Mouse (Mus musculus) kidney, postnatal 10 days (tissue): ENCODE measurements at regions not wholly inside any gene's neighbourhood (a gene's known extent, or its start where the extent isn't known, plus 50 kb on each side); places are given as distances from the start of the nearest gene placed in this dataset.
"Not testable (repeated sequence)": the region's sequence is repeated elsewhere in the genome, so short reads cannot be mapped to it uniquely, and the experiment has no call there.

Source experiments
- DNase-seq: peaks from one replicate; pipeline ENCODE4 v3.0.0; 2021; ENCODE audit warnings: mixed read lengths

GRCm38 (mm10) chr15:19242962-19243361 is 424.2 kb downstream of the Cdh10 start:
- DNase-seq: not testable (repeated sequence)

GRCm38 (mm10) chr15:19247489-19247888 is 428.7 kb downstream of the Cdh10 start:
- no peak for DNase-seq

DNA sequence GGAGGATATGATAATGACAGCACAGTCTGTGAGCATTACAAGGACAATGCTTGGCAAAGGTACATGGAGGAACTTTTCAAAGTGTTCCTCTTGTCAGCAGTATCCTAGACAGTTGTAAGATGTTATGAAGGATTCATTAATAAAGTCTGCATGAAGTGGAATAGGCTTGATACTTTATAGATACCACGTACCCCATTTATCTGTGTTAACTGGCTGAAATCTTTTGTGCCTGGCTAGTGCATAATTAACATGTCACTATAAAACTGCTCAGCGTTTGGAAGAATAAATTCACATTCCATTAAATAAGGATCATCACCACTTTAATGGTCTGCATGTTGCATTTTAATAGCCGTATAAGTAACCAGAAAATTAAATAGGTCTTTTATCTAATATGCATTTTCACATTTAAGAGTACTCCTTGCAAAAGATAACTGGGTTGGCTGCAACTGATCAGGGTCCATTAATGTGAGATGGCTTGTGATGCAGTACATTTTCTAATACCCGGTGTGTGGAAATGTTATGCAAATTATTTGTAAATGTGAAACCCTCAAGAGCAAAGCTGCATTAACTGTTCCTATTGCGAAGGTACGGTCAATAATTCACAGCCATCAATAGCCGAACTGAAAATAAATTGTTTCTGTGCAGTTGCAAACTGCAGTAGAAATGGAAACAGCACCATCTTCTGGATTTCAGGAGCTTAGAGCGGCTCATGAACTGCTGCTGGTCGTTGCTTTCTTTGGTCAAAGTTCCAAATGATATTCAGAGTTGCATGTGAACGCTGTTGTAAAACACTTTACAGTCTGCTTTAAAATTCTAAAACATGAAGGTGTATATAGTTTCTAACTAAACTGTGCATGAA is 457.4 kb downstream of the Cdh10 start:
- no peak for DNase-seq

GRCm38 (mm10) chr15:19316380-19316779 is 497.6 kb downstream of the Cdh10 start:
- DNase-seq: no peak

DNA sequence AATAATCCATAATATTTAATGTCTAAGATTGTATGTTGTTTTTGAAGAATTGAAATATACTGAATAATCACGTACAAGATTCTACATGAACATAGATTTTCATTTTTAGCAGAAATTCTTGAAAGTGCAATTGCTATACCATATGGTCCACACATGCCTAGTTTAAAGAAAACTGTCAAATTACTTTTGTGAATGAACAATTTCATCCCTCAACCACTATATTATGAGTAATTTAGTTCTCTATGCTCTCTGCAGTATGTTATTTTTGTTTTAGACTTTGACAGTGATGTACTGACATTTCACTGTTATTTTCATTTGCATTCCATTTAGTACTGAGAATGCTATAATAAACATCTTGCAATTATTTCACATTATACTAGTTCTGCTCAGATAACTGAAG is 537.6 kb downstream of the Cdh10 start:
- no peak for DNase-seq

DNA sequence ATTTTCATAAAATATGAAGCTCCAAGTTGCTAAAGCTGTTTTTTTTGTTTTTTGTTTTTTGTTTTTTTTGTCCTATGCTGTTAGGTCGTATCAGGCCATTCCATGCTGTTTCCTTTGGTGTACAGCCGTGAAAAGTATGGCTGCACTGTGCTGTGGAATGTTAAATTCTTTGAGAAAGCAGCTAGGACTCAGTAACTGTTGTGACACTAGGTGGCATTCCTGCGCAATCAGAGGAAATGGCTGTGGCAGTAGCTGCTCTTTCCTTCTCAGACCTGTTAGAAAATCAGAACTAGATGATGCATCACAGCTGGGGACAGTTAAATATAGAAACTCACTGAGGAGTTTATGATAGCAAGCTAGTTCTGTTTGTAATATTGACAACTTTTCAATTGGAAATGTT is 541.9 kb downstream of the Cdh10 start:
- peak; percentile 22 for DNase-seq

DNA sequence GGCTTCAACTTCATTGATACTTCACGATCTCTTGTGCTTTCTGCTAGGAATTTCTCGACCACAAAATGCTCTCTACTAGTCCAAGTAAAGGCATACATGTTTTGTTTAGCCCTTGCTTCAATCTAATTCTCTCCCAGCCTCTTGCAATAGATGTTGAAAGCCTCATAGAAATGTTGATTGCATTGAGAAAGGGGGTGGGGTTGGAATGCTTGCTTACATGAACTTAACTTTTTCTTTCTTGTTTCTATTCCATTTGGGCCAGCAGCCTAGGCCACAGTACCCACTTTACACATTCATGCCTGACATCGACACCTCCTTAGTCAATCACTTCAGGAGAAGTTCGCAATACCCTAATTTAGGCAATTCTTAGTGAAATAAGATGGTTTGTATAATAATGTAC is 571.2 kb downstream of the Cdh10 start:
- no peak for DNase-seq

GRCm38 (mm10) chr15:19391250-19391982 is 572.7 kb downstream of the Cdh10 start:
- DNase-seq: no peak

- DNase-seq: no peak
These were observed 576.9 kb downstream of the Cdh10 start for GRCm38 (mm10) chr15:19395681-19396080.
